Comparison of ENCODE assay signal across 26 mouse cellular contexts in the genomic region with DNA sequence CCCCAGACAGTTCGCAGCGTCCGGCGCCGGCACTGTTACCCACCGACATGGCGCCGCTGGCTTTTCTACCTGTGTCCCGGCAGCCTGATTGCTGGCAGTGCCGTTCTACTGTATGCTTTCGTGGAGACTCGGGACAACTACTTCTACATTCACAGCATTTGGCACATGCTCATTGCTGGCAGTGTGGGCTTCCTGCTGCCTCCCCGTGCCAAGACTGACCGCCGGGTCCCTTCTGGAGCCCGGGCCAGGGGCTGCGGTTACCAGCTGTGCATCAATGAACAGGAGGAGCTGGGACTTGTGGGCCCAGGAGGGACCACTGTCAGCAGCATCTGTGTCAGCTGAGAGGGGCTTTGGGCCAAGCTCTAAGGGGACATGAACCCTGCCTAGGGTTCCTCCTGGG. TPM values are rescaled to one million over a fixed set of nuclear protein-coding genes. Genes with fewer than 3 reads are reported as not detected.
DNase-seq lines count a peak whose midpoint lies in the region; ATAC-seq and TF ChIP-seq lines count a peak whose summit lies in the region.
"Had no signal": no experiment of that assay in that cellular context is flagged by ENCODE, and none has a peak within 500 bp of the region (broad histone marks: within the 10 kb centered on the region; RNA-seq: fewer than 3 reads in every experiment).

No protein-coding gene starts in this region.

- H3K27ac ChIP-seq in hindbrain, postnatal 0 days = no peak overlapping the region
- H3K27ac ChIP-seq in hindbrain, embryonic 13.5 days = no peak overlapping the region
- H3K27ac ChIP-seq: embryonic facial prominence, embryonic 12.5 days; embryonic facial prominence, embryonic 15.5 days; forebrain, embryonic 10.5 days; forebrain, embryonic 12.5 days had no signal

- H3K4me3 ChIP-seq in hindbrain, postnatal 0 days (ENCODE audit: low read length) = no peak overlapping the region
- H3K4me3 ChIP-seq in hindbrain, embryonic 13.5 days = no peak overlapping the region
- H3K4me3 ChIP-seq: embryonic facial prominence, embryonic 12.5 days; embryonic facial prominence, embryonic 15.5 days; erythroblast, embryonic 14.5 days; forebrain, embryonic 10.5 days; forebrain, embryonic 12.5 days had no signal

- H3K27me3 ChIP-seq in hindbrain, postnatal 0 days (ENCODE audit: insufficient read depth, low read length) = no peaks in the 10 kb centered on the region
- no peaks in the 10 kb centered on the region for H3K27me3 ChIP-seq in hindbrain, embryonic 13.5 days
- H3K27me3 ChIP-seq: embryonic facial prominence, embryonic 12.5 days; embryonic facial prominence, embryonic 15.5 days; forebrain, embryonic 12.5 days had no signal

- no peaks in the 10 kb centered on the region for H3K4me1 ChIP-seq in hindbrain, postnatal 0 days (ENCODE audit: insufficient read depth, low read length)
- no peaks in the 10 kb centered on the region for H3K4me1 ChIP-seq in hindbrain, embryonic 13.5 days (replicated peaks)
- H3K4me1 ChIP-seq: embryonic facial prominence, embryonic 12.5 days; embryonic facial prominence, embryonic 15.5 days; forebrain, embryonic 10.5 days; forebrain, embryonic 12.5 days had no signal

- ATAC-seq in hindbrain, postnatal 0 days = no peak
- no peak for ATAC-seq in hindbrain, embryonic 13.5 days (ENCODE audit: low FRiP score)
- ATAC-seq: forebrain, embryonic 14.5 days; forebrain, embryonic 16.5 days had no signal

- TF ChIP-seq CTCF in hindbrain, postnatal 0 days (IDR thresholded peaks at IDR 0.05; ENCODE audit: low read depth) = no peak

- no peaks in the 10 kb centered on the region for H3K9me3 ChIP-seq in hindbrain, postnatal 0 days (ENCODE audit: low read length)
- no peaks in the 10 kb centered on the region for H3K9me3 ChIP-seq in hindbrain, embryonic 13.5 days
- H3K9me3 ChIP-seq: embryonic facial prominence, embryonic 12.5 days; embryonic facial prominence, embryonic 15.5 days; forebrain, embryonic 10.5 days; forebrain, embryonic 12.5 days had no signal

- H3K36me3 ChIP-seq in hindbrain, postnatal 0 days (ENCODE audit: insufficient read depth, low read length) = peaks cover 29% of the 10 kb centered on the region
- H3K36me3 ChIP-seq in hindbrain, embryonic 13.5 days = peaks cover 65% of the 10 kb centered on the region

- peak; percentile 49 to 52 for DNase-seq in cerebellum, postnatal 14 days
- DNase-seq in cerebellum, adult 9-10 months = no peak
- peak; percentile 10 for DNase-seq in hindbrain, postnatal 0 days (ENCODE audit: low spot score)
- DNase-seq: adrenal gland, adult 2 months; adrenal gland, postnatal 10 days; adrenal gland, postnatal 25 days; cerebellum, adult 11-12 months; cerebellum, adult 2 months; cerebellum, adult 9-11 months; cerebellum, postnatal 36 days; embryo, embryonic 11 days had no signal

- H3K9ac ChIP-seq in hindbrain, postnatal 0 days (replicated peaks; ENCODE audit: low read length) = no peak overlapping the region
- no peak overlapping the region for H3K9ac ChIP-seq in hindbrain, embryonic 13.5 days
- H3K9ac ChIP-seq: embryonic facial prominence, embryonic 12.5 days; embryonic facial prominence, embryonic 15.5 days; forebrain, embryonic 12.5 days had no signal

- WGBS in hindbrain, postnatal 0 days = 81% methylated on average over 17 of the region's 17 CpGs
- WGBS in hindbrain, embryonic 13.5 days = 94% methylated on average over 17 of the region's 17 CpGs

- no peak overlapping the region for H3K4me2 ChIP-seq in hindbrain, postnatal 0 days (ENCODE audit: low read depth, low read length)
- no peak overlapping the region for H3K4me2 ChIP-seq in hindbrain, embryonic 13.5 days
- H3K4me2 ChIP-seq: embryonic facial prominence, embryonic 12.5 days; embryonic facial prominence, embryonic 15.5 days; forebrain, embryonic 12.5 days had no signal

RNA-seq across cellular contexts. Expression of a gene that starts 10.6 kb away (rescaled TPM):
- total RNA-seq in hindbrain, postnatal 0 days (2014; rRNA removed) = 0.36 TPM in 1 of 2 replicates, not detected in the other
- polyA plus RNA-seq in hindbrain, postnatal 0 days (2015; fragmentation: Nextera tagmentation; extraction: Ambion mirVana) = not detected in 2 replicates
- not detected in 2 replicates for polyA plus RNA-seq in hindbrain, embryonic 13.5 days (2015; fragmentation: Nextera tagmentation; extraction: Ambion mirVana)
- total RNA-seq: adrenal gland, adult 2 months; adrenal gland, postnatal 10 days; adrenal gland, postnatal 25 days; adrenal gland, postnatal 4 days; common myeloid progenitor, adult 5-6 weeks; ES-E14; MEL had no signal
- polyA plus RNA-seq: adrenal gland, adult 2 months; brain, embryonic 14.5 days; C2C12; cerebellum, adult 2 months; embryonic facial prominence, embryonic 12.5 days; embryonic facial prominence, embryonic 15.5 days; erythroblast, embryonic 14.5 days; forebrain, embryonic 10.5 days; forebrain, embryonic 12.5 days; forebrain, embryonic 14.5 days; forebrain, embryonic 16.5 days; frontal cortex, adult 2 months had no signal

RNA-seq across cellular contexts. Expression of a gene that starts 20.0 kb away (rescaled TPM):
- not detected in 2 replicates for total RNA-seq in hindbrain, postnatal 0 days (2014; rRNA removed)
- polyA plus RNA-seq in hindbrain, postnatal 0 days (2015; fragmentation: Nextera tagmentation; extraction: Ambion mirVana) = not detected in 2 replicates
- not detected in 2 replicates for polyA plus RNA-seq in hindbrain, embryonic 13.5 days (2015; fragmentation: Nextera tagmentation; extraction: Ambion mirVana)
- total RNA-seq: adrenal gland, adult 2 months; adrenal gland, postnatal 10 days; adrenal gland, postnatal 25 days; adrenal gland, postnatal 4 days; common myeloid progenitor, adult 5-6 weeks; ES-E14; MEL had no signal
- polyA plus RNA-seq: adrenal gland, adult 2 months; brain, embryonic 14.5 days; C2C12; cerebellum, adult 2 months; embryonic facial prominence, embryonic 15.5 days; erythroblast, embryonic 14.5 days; forebrain, embryonic 10.5 days; forebrain, embryonic 14.5 days; forebrain, embryonic 16.5 days; frontal cortex, adult 2 months had no signal

RNA-seq across cellular contexts. Expression of a gene that starts 21.1 kb away (rescaled TPM):
- not detected in 2 replicates for total RNA-seq in hindbrain, postnatal 0 days (2014; rRNA removed)
- 1.4 and 1.6 TPM in 2 replicates for polyA plus RNA-seq in hindbrain, postnatal 0 days (2015; fragmentation: Nextera tagmentation; extraction: Ambion mirVana)
- 2.3 and 2.8 TPM in 2 replicates for polyA plus RNA-seq in hindbrain, embryonic 13.5 days (2015; fragmentation: Nextera tagmentation; extraction: Ambion mirVana)
- polyA plus RNA-seq: adrenal gland, adult 2 months had no signal

RNA-seq across cellular contexts. Expression of a gene that starts 21.2 kb away (rescaled TPM):
- total RNA-seq in hindbrain, postnatal 0 days (2014; rRNA removed) = 25.3 and 31.6 TPM in 2 replicates
- polyA plus RNA-seq in hindbrain, postnatal 0 days (2015; fragmentation: Nextera tagmentation; extraction: Ambion mirVana) = 10.3 and 11.4 TPM in 2 replicates
- 16.2 and 16.6 TPM in 2 replicates for polyA plus RNA-seq in hindbrain, embryonic 13.5 days (2015; fragmentation: Nextera tagmentation; extraction: Ambion mirVana)

RNA-seq across cellular contexts. Expression of a gene that starts 33.8 kb away (rescaled TPM):
- 86.8 and 131 TPM in 2 replicates for total RNA-seq in hindbrain, postnatal 0 days (2014; rRNA removed)
- 98.7 and 107 TPM in 2 replicates for polyA plus RNA-seq in hindbrain, postnatal 0 days (2015; fragmentation: Nextera tagmentation; extraction: Ambion mirVana)
- 74.8 and 78.6 TPM in 2 replicates for polyA plus RNA-seq in hindbrain, embryonic 13.5 days (2015; fragmentation: Nextera tagmentation; extraction: Ambion mirVana)
